Mouse (Mus musculus) midbrain, embryonic 11.5 days (tissue): ENCODE measurements around the gene Gabarapl1. TPM values are rescaled to one million over a fixed set of nuclear protein-coding genes. Genes with fewer than 3 reads are reported as not detected.
"Not testable (repeated sequence)": the region's sequence is repeated elsewhere in the genome, so short reads cannot be mapped to it uniquely, and the experiment has no call there.

Source experiments
- ATAC-seq: fragments of 200-750 bp; cut with Nextera tagmentation; 2 replicates; pipeline ENCODE4 v1.8.0; 2017; ENCODE audit warnings: moderate TSS enrichment, moderate library complexity; ENCODE audit not compliant: low FRiP score
- DNase-seq: peaks from one replicate; pipeline ENCODE4 v3.0.0; 2015; ENCODE audit warnings: low spot score; ENCODE audit errors: missing footprints
- H3K27ac ChIP-seq: fragments of 300-500 bp; sonication (generic); 2 replicates; pipeline ENCODE4 v1.5.1; 2014; ENCODE audit warnings: low read depth, low read length
- H3K27me3 ChIP-seq: fragments of 300-500 bp; sonication (generic); 2 replicates; pipeline ENCODE4 v1.6.1; 2014; ENCODE audit warnings: mild to moderate bottlenecking, low read length, moderate library complexity, mixed read lengths; ENCODE audit not compliant: control insufficient read depth, insufficient read depth
- H3K36me3 ChIP-seq: fragments of 300-500 bp; sonication (generic); 2 replicates; pipeline ENCODE4 v1.6.1; 2014; ENCODE audit warnings: mild to moderate bottlenecking, low read length, moderate library complexity, mixed read lengths; ENCODE audit not compliant: control insufficient read depth, insufficient read depth
- H3K4me1 ChIP-seq: fragments of 300-500 bp; sonication (generic); 2 replicates; pipeline ENCODE4 v1.6.1; 2014; ENCODE audit warnings: low read length; ENCODE audit not compliant: control insufficient read depth, insufficient read depth
- H3K4me2 ChIP-seq: fragments of 300-500 bp; sonication (generic); 2 replicates; pipeline ENCODE4 v1.6.1; 2014; ENCODE audit warnings: mild to moderate bottlenecking, moderate library complexity
- H3K4me3 ChIP-seq: fragments of 300-500 bp; sonication (generic); 2 replicates; pipeline ENCODE4 v1.5.1; 2014; ENCODE audit warnings: low read depth, low read length
- H3K9ac ChIP-seq: fragments of 300-500 bp; sonication (generic); 2 replicates; pipeline ENCODE4 v1.6.1; 2014; ENCODE audit warnings: low read length
- H3K9me3 ChIP-seq: fragments of 300-500 bp; sonication (generic); 2 replicates; pipeline ENCODE4 v1.6.1; 2016; ENCODE audit warnings: low read length; ENCODE audit not compliant: control insufficient read depth
- WGBS: fragments of 180-500 bp; shearing (Covaris S2); extraction: QIAGEN DNeasy Blood & Tissue Kit; methylation state at CpG from one replicate; pipeline ENCODE4 v1.1.7; 2014; 5-methylcytosine and 5-hydroxymethylcytosine counted together
- polyA plus RNA-seq: library from polyadenylated mRNA; unstranded; fragments of >200 nt; fragmentation: Nextera tagmentation; extraction: Ambion mirVana; gene quantifications from 2 replicates; pipeline ENCODE4 v1.2.1, GENCODE M21; 2014

Gene Gabarapl1
- 22.7 and 24.5 TPM in 2 replicates for polyA plus RNA-seq

GRCm38 (mm10) chr6:129532942-129533860 is at the start of gene Gabarapl1:
TSS of gene Gabarapl1 (plus strand) at chr6:129533160.
- ATAC-seq (peak; percentile 89), DNase-seq (peak; percentile 96)
- Histone ChIP-seq H3K36me3 (no peaks in the 10 kb centered on the region), H3K9ac (peak within 1 kb of the TSS; percentile 76), H3K27ac (peak within 1 kb of the TSS; percentile 10; the same call in 1 of the 2 replicates), H3K4me3 (peak within 1 kb of the TSS; percentile 74), H3K9me3 (no peaks in the 10 kb centered on the region), H3K27me3 (no peaks in the 10 kb centered on the region), H3K4me2 (peak within 1 kb of the TSS; percentile 56), H3K4me1 (peaks cover 5% of the 10 kb centered on the region; the same call in 1 of the 2 replicates)
- WGBS, result under 1% methylated on average over 55 of the region's 55 CpGs

GRCm38 (mm10) chr6:129494924-129495323 is 38.0 kb upstream of the Gabarapl1 start:
- Histone ChIP-seq H3K9me3 (no peaks in the 10 kb centered on the region), H3K9ac (no peak overlapping the region), H3K4me1 (no peaks in the 10 kb centered on the region), H3K27me3 (no peaks in the 10 kb centered on the region), H3K4me2 (no peak overlapping the region), H3K4me3 (no peak overlapping the region), H3K36me3 (no peaks in the 10 kb centered on the region), H3K27ac (no peak overlapping the region)
- DNase-seq, result no peak
- 83% methylated on average over 4 of the region's 4 CpGs for WGBS
- ATAC-seq, result no peak

DNA sequence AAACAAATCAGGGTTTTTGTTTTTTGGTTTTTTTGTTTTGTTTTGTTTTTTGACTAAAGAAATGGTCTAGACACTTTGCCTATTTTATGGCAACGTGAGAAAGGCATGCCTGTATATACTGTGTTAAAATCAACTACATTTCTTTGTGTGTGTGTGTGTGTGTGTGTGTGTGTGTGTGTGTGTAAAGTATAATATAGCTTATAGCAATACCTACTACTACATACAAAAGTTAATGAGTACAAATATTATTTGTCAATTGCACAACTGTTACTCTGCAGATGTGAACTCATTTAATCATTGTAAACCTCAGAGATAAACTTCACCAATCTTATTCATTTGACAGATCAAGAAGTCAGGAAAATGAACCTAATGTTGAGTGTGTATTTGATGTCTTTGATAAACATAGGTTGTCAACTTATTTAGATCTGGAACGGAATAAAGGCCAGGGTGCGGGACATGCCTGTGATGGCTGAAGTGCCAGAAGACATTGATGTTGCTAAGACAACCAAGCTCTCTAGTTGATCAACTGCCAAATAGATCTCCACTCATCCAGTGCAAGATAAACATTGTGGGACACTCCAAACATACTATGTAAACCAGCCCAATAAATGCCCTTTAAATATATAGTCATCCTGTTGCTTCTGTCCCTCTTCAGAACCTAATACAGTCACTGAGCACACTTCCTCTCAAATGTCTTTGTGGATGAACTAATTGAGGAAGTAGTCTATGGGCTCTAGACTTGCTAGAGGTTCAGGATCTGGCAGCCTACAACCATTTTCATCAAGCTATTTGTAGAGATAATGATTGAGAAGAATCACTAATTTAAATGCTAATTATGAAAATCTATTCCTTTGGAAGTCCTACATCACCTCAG is 35.4 kb upstream of the Gabarapl1 start:
- DNase-seq, result no peak
- H3K36me3 ChIP-seq, result no peaks in the 10 kb centered on the region
- no peak overlapping the region for H3K4me3 ChIP-seq
- H3K27ac ChIP-seq, result no peak overlapping the region
- no peak overlapping the region for H3K4me2 ChIP-seq
- H3K27me3 ChIP-seq, result no peaks in the 10 kb centered on the region
- no peak for ATAC-seq
- no peaks in the 10 kb centered on the region for H3K4me1 ChIP-seq
- H3K9me3 ChIP-seq, result no peaks in the 10 kb centered on the region
- 88% methylated on average over 3 of the region's 3 CpGs for WGBS
- no peak overlapping the region for H3K9ac ChIP-seq

DNA sequence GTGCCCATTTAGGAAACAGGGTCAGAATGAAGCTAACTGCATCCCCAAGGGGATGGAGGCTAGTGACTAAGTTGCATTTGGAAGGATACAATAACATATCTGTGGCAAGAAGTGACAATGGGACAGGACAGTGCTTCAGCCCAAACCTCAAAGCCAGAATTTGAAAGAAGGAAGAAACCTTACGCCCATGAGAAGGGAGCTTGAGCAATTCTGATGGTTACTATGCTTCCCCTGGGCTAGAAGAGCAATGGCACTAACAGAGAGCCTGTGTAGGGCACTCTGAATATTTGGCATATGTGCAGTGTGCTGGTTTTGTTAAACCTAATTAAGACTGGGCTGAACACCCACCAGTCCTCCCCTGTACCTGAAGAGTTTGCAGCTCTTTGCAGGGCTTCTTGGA is 33.4 kb upstream of the Gabarapl1 start:
- H3K36me3 ChIP-seq, H3K9me3 ChIP-seq, H3K27me3 ChIP-seq, DNase-seq, H3K4me2 ChIP-seq, H3K27ac ChIP-seq, ATAC-seq, H3K4me3 ChIP-seq, H3K9ac ChIP-seq, H3K4me1 ChIP-seq: not testable (repeated sequence)
- 86% methylated on average over 1 of the region's 1 CpGs for WGBS

DNA sequence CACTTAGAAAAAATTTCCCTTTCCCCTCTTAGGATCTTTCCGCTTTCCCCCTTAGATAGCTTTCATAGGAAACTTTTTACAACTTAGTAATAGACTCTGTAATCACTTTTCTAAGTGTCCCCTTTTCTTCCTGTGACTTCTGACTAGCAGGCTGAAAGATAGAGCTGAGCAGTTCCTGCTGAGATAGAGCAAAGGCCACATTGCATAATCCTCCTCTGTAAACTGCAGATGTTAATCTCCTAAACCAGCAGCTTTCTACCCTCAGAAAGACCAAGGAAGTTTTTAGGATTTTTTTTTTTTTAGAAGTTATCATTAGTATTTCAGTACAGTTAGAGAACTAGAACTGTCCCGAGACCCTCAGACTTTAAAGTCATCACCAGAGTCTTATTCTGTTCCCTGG is 29.5 kb upstream of the Gabarapl1 start:
- Histone ChIP-seq H3K4me3 (no peak overlapping the region), H3K4me1 (no peaks in the 10 kb centered on the region), H3K9me3 (no peaks in the 10 kb centered on the region; the same call in 1 of the 2 replicates), H3K4me2 (no peak overlapping the region), H3K27me3 (no peaks in the 10 kb centered on the region), H3K9ac (no peak overlapping the region), H3K27ac (no peak overlapping the region), H3K36me3 (no peaks in the 10 kb centered on the region)
- DNase-seq, result no peak
- 84% methylated on average over 2 of the region's 2 CpGs for WGBS
- no peak for ATAC-seq

DNA sequence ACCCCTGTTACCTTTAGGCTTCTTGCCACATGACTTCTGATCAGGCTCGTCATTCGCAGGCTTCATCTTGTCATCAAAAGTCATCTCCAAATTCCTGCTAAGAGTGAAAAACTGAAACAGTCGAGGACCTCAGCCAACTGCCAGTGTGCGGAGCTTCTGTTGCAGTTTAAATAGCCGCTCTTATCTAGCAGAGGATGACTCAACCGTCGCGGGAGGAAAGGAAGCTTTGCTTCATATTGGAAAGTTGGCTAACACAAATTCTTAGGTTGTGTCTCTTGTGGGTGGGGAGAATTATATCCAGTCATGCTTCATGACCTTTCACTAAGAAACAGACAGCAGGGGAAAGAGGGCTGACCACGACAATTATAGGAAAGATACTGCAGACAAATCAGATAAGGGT is 25.9 kb upstream of the Gabarapl1 start, which contains the start of gene Olr1:
TSS of gene Olr1 (minus strand) at position 142 of the 400 bp plus-strand sequence.
- no peak within 1 kb of the TSS for H3K9ac ChIP-seq
- no peak within 1 kb of the TSS for H3K4me2 ChIP-seq
- H3K27ac ChIP-seq, result no peak within 1 kb of the TSS
- no peaks in the 10 kb centered on the region for H3K27me3 ChIP-seq
- no peaks in the 10 kb centered on the region; the same call in 1 of the 2 replicates for H3K9me3 ChIP-seq
- H3K4me1 ChIP-seq, result no peaks in the 10 kb centered on the region
- no peaks in the 10 kb centered on the region for H3K36me3 ChIP-seq
- no peak within 1 kb of the TSS for H3K4me3 ChIP-seq
- ATAC-seq (no peak), DNase-seq (no peak)
- WGBS, result 92% methylated on average over 9 of the region's 9 CpGs

DNA sequence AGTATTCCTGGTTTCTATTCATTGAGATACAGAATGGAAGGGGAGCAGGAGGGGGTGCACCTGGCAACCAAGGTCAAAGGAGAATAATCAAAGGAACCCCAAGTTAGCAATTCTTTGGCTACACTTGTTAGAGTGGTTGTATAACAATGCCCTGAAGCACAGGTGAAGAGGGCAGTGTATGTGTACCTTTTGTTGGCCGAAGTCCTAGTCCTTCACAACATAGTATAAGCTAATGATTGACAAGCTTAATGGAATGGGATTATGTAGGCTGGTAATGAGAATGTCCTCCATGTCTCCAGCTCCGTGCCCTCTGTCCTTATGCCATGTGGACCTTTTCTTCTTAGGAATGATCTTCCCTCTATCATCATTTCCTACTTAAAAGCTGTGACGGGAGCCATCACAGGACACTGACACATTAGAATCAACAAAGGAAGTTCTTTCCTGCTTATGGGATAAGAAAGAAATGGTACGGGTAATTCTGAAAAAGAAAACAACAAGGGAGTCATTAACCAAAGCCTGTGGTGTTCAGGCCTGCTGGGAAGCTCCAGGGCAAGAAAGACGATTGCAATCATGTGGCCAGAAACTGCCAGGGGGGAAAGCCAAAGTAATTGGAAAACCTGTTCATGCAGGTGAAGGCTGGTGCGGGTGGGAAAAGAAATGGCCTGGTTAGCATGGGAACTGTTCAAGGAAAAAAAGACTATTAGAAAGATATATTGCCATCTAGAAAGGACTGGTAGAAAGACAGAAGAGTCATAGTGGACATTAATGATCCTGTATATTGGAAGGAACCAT is 22.6 kb upstream of the Gabarapl1 start:
- no peak overlapping the region for H3K27ac ChIP-seq
- DNase-seq, result no peak

GRCm38 (mm10) chr6:129512367-129512766 is 20.6 kb upstream of the Gabarapl1 start, which contains the start of gene Tmem52b:
TSS of gene Tmem52b (plus strand) at chr6:129512555.
- H3K27me3 ChIP-seq, result no peaks in the 10 kb centered on the region
- H3K9ac ChIP-seq, result no peak within 1 kb of the TSS
- no peak within 1 kb of the TSS for H3K4me2 ChIP-seq
- H3K27ac ChIP-seq, result no peak within 1 kb of the TSS
- no peaks in the 10 kb centered on the region for H3K4me1 ChIP-seq
- H3K9me3 ChIP-seq, result no peaks in the 10 kb centered on the region
- 78% methylated on average over 3 of the region's 3 CpGs for WGBS
- no peak for DNase-seq
- H3K36me3 ChIP-seq, result no peaks in the 10 kb centered on the region
- no peak within 1 kb of the TSS for H3K4me3 ChIP-seq
- ATAC-seq, result no peak

More for the DNA sequence above, 22.6 kb upstream of the Gabarapl1 start:
- no peak for ATAC-seq
- Histone ChIP-seq H3K9ac (no peak overlapping the region), H3K9me3 (no peaks in the 10 kb centered on the region), H3K36me3 (no peaks in the 10 kb centered on the region), H3K4me1 (no peaks in the 10 kb centered on the region), H3K4me2 (no peak overlapping the region), H3K27me3 (no peaks in the 10 kb centered on the region), H3K4me3 (no peak overlapping the region)
- 79% methylated on average over 6 of the region's 6 CpGs for WGBS
